Mouse (Mus musculus) adrenal gland, adult (tissue): Measurements from ENCODE around the gene Plekhh1.
"Not testable (repeated sequence)": the region's sequence is repeated elsewhere in the genome, so short reads cannot be mapped to it uniquely, and the experiment has no call there.

Source experiments
- DNase-seq, 2 experiments: peaks; one replicate each; pipeline ENCODE4 v3.0.0; 2022 to 2023; ENCODE audit warnings: low spot score in 1 of 2; ENCODE audit not compliant: inconsistent age in 2 of 2

Plekhh1 gene

GRCm38 (mm10) chr12:79027526-79027925, 1.4 kb upstream of the Plekhh1 start:
- not testable (repeated sequence) for DNase-seq

GRCm38 (mm10) chr12:79034331-79034730, 5.4 kb downstream of the Plekhh1 start:
- no peak for DNase-seq

GRCm38 (mm10) chr12:79035349-79035748, 6.4 kb downstream of the Plekhh1 start:
- DNase-seq: no peak

- DNase-seq: no peak
Observed at GRCm38 (mm10) chr12:79039708-79040107, 10.7 kb downstream of the Plekhh1 start.

- DNase-seq: no peak
Observed at GRCm38 (mm10) chr12:79040201-79040827, 11.4 kb downstream of the Plekhh1 start.

- DNase-seq: no peak
Observed at GRCm38 (mm10) chr12:79041436-79041835, 12.5 kb downstream of the Plekhh1 start.

GRCm38 (mm10) chr12:79044668-79045067, 15.7 kb downstream of the Plekhh1 start:
- no peak for DNase-seq

- DNase-seq: no peak
Observed at GRCm38 (mm10) chr12:79046171-79046570, 17.2 kb downstream of the Plekhh1 start.

- no peak for DNase-seq
Observed at GRCm38 (mm10) chr12:79047203-79047602, 18.2 kb downstream of the Plekhh1 start.

- DNase-seq: no peak
Observed at GRCm38 (mm10) chr12:79048898-79049297, 19.9 kb downstream of the Plekhh1 start.

GRCm38 (mm10) chr12:79049807-79050206, 20.8 kb downstream of the Plekhh1 start:
- no peak for DNase-seq

GRCm38 (mm10) chr12:79050545-79051212, 21.7 kb downstream of the Plekhh1 start:
- DNase-seq: no peak

GRCm38 (mm10) chr12:79052073-79052472, 23.1 kb downstream of the Plekhh1 start:
- DNase-seq: no peak

GRCm38 (mm10) chr12:79055276-79055675, 26.3 kb downstream of the Plekhh1 start:
- no peak for DNase-seq

GRCm38 (mm10) chr12:79059573-79059972, 30.6 kb downstream of the Plekhh1 start:
- no peak for DNase-seq

- DNase-seq: no peak
Observed at GRCm38 (mm10) chr12:79060134-79060533, 31.2 kb downstream of the Plekhh1 start.

- no peak for DNase-seq
Observed at GRCm38 (mm10) chr12:79060766-79061652, 32.0 kb downstream of the Plekhh1 start.

GRCm38 (mm10) chr12:79064451-79064850, 35.5 kb downstream of the Plekhh1 start:
- no peak for DNase-seq

- DNase-seq: no peak
Observed at GRCm38 (mm10) chr12:79066431-79066830, 37.5 kb downstream of the Plekhh1 start.

- no peak for DNase-seq
Observed at GRCm38 (mm10) chr12:79067526-79067925, 38.6 kb downstream of the Plekhh1 start.

GRCm38 (mm10) chr12:79068306-79068705, 39.3 kb downstream of the Plekhh1 start:
- DNase-seq: no peak

- no peak for DNase-seq
Observed at GRCm38 (mm10) chr12:79069187-79069608, 40.2 kb downstream of the Plekhh1 start.
